Mouse (Mus musculus) stomach, embryonic 14.5 days (tissue): ENCODE data around the gene Nudt13. TPM values are rescaled to one million over a fixed set of nuclear protein-coding genes. Genes with fewer than 3 reads are reported as not detected.

Experiments
- ATAC-seq: fragments of 200-750 bp; cut with Nextera tagmentation; 2 replicates; pipeline ENCODE4 v1.8.0; 2017; ENCODE audit warnings: low read depth, moderate TSS enrichment; ENCODE audit not compliant: insufficient number of reproducible peaks, insufficient read depth, low FRiP score
- H3K27ac ChIP-seq: fragments of 300-500 bp; sonication (generic); 2 replicates; pipeline ENCODE4 v1.5.1; 2014; ENCODE audit warnings: mild to moderate bottlenecking, low read length, moderate library complexity, mixed read lengths
- H3K27me3 ChIP-seq: fragments of 300-500 bp; sonication (generic); 2 replicates; pipeline ENCODE4 v1.6.1; 2014; ENCODE audit warnings: low read length, control low read depth, mixed read lengths; ENCODE audit not compliant: control insufficient read depth, insufficient read depth
- H3K36me3 ChIP-seq: fragments of 300-500 bp; sonication (generic); 2 replicates; pipeline ENCODE4 v1.6.1; 2014; ENCODE audit warnings: mild to moderate bottlenecking, control low read depth, low read length, moderate library complexity, mixed read lengths; ENCODE audit not compliant: control insufficient read depth, insufficient read depth
- H3K4me1 ChIP-seq: fragments of 300-500 bp; sonication (generic); 2 replicates; pipeline ENCODE4 v1.6.1; 2014; ENCODE audit warnings: low read length, control low read depth, mixed read lengths; ENCODE audit not compliant: control insufficient read depth, insufficient read depth
- H3K4me2 ChIP-seq: fragments of 300-500 bp; sonication (generic); replicated peaks from 2 replicates; pipeline ENCODE4 v1.6.1; 2014; ENCODE audit warnings: low read depth, low read length, control low read depth
- H3K4me3 ChIP-seq: fragments of 300-500 bp; sonication (generic); 2 replicates; pipeline ENCODE4 v1.5.1; 2014; ENCODE audit warnings: low read depth, low read length, control low read depth
- H3K9ac ChIP-seq: fragments of 300-500 bp; sonication (generic); replicated peaks from 2 replicates; pipeline ENCODE4 v1.6.1; 2014; ENCODE audit warnings: low read depth, mild to moderate bottlenecking, control low read depth, low read length, moderate library complexity, mixed read lengths
- H3K9me3 ChIP-seq: fragments of 300-500 bp; sonication (generic); 2 replicates; pipeline ENCODE4 v1.6.1; 2016; ENCODE audit warnings: low read depth, low read length, control low read depth; ENCODE audit not compliant: control insufficient read depth
- WGBS: fragments of 180-500 bp; shearing (Covaris S2); extraction: QIAGEN DNeasy Blood & Tissue Kit; methylation state at CpG from one replicate; pipeline ENCODE4 v1.1.7; 2014; 5-methylcytosine and 5-hydroxymethylcytosine counted together
- polyA plus RNA-seq: library from polyadenylated mRNA; unstranded; fragments of >200 nt; fragmentation: Nextera tagmentation; extraction: Ambion mirVana; gene quantifications from 2 replicates; pipeline ENCODE4 v1.2.1, GENCODE M21; 2014

The Nudt13 gene
- polyA plus RNA-seq = 18.7 and 21.1 TPM in 2 replicates

- Histone ChIP-seq H3K27ac (no peak within 1 kb of the TSS), H3K9ac (peak within 1 kb of the TSS; percentile 0; the same call in 1 of the 2 replicates), H3K4me3 (peak within 1 kb of the TSS; percentile 36), H3K4me2 (peak within 1 kb of the TSS; percentile 64), H3K9me3 (no peaks in the 10 kb centered on the region), H3K4me1 (peaks cover 8% of the 10 kb centered on the region; the same call in 1 of the 2 replicates), H3K27me3 (no peaks in the 10 kb centered on the region), H3K36me3 (no peaks in the 10 kb centered on the region)
- 23% methylated on average over 14 of the region's 14 CpGs for WGBS
- ATAC-seq = peak; percentile 94
These were observed at the start of gene Nudt13 for GRCm38 (mm10) chr14:20294117-20294892. TSS of gene Nudt13 (plus strand) at chr14:20294697.

- Histone ChIP-seq H3K4me2 (no peak overlapping the region), H3K4me1 (no peaks in the 10 kb centered on the region), H3K27me3 (no peaks in the 10 kb centered on the region), H3K36me3 (no peaks in the 10 kb centered on the region), H3K4me3 (no peak overlapping the region), H3K9ac (no peak overlapping the region), H3K9me3 (no peaks in the 10 kb centered on the region), H3K27ac (no peak overlapping the region)
- 55% methylated on average over 2 of the region's 2 CpGs for WGBS
- ATAC-seq = no peak
These were observed 49.2 kb upstream of the Nudt13 start for GRCm38 (mm10) chr14:20245318-20245717.

- no peak overlapping the region for H3K27ac ChIP-seq
- no peaks in the 10 kb centered on the region for H3K4me1 ChIP-seq
- H3K27me3 ChIP-seq = no peaks in the 10 kb centered on the region
- no peaks in the 10 kb centered on the region for H3K36me3 ChIP-seq
- no peak overlapping the region for H3K4me3 ChIP-seq
- no peaks in the 10 kb centered on the region for H3K9me3 ChIP-seq
- no peak overlapping the region for H3K9ac ChIP-seq
- 64% methylated on average over 5 of the region's 5 CpGs for WGBS
- ATAC-seq = no peak
- no peak overlapping the region for H3K4me2 ChIP-seq
These were observed 48.6 kb upstream of the Nudt13 start for GRCm38 (mm10) chr14:20245861-20246260.

GRCm38 (mm10) chr14:20246811-20247266 is 47.7 kb upstream of the Nudt13 start:
- 54% methylated on average over 11 of the region's 11 CpGs for WGBS
- ATAC-seq = no peak
- Histone ChIP-seq H3K27ac (no peak overlapping the region), H3K4me3 (no peak overlapping the region), H3K9me3 (no peaks in the 10 kb centered on the region), H3K27me3 (no peaks in the 10 kb centered on the region), H3K4me2 (no peak overlapping the region), H3K9ac (no peak overlapping the region), H3K4me1 (no peaks in the 10 kb centered on the region), H3K36me3 (no peaks in the 10 kb centered on the region)

- Histone ChIP-seq H3K4me3 (no peak overlapping the region), H3K9ac (no peak overlapping the region), H3K36me3 (no peaks in the 10 kb centered on the region), H3K9me3 (no peaks in the 10 kb centered on the region), H3K4me2 (no peak overlapping the region), H3K27me3 (no peaks in the 10 kb centered on the region), H3K4me1 (no peaks in the 10 kb centered on the region), H3K27ac (no peak overlapping the region)
- 89% methylated on average over 3 of the region's 3 CpGs for WGBS
- ATAC-seq = no peak
These were observed 46.5 kb upstream of the Nudt13 start for GRCm38 (mm10) chr14:20248001-20248400.

GRCm38 (mm10) chr14:20250237-20251171 is 44.0 kb upstream of the Nudt13 start:
- no peak overlapping the region for H3K4me2 ChIP-seq
- H3K9ac ChIP-seq = no peak overlapping the region
- H3K27ac ChIP-seq = no peak overlapping the region
- WGBS = 78% methylated on average over 14 of the region's 14 CpGs
- H3K36me3 ChIP-seq = no peaks in the 10 kb centered on the region
- no peaks in the 10 kb centered on the region for H3K9me3 ChIP-seq
- H3K4me3 ChIP-seq = no peak overlapping the region
- no peaks in the 10 kb centered on the region for H3K4me1 ChIP-seq
- no peak for ATAC-seq
- no peaks in the 10 kb centered on the region for H3K27me3 ChIP-seq

GRCm38 (mm10) chr14:20258185-20259113 is 36.0 kb upstream of the Nudt13 start:
- Histone ChIP-seq H3K4me1 (no peaks in the 10 kb centered on the region), H3K36me3 (no peaks in the 10 kb centered on the region), H3K9me3 (no peaks in the 10 kb centered on the region), H3K4me2 (no peak overlapping the region), H3K27ac (no peak overlapping the region), H3K9ac (no peak overlapping the region), H3K4me3 (no peak overlapping the region), H3K27me3 (no peaks in the 10 kb centered on the region)
- ATAC-seq = no peak
- WGBS = 49% methylated on average over 8 of the region's 8 CpGs

GRCm38 (mm10) chr14:20262346-20262745 is 32.2 kb upstream of the Nudt13 start:
- no peak overlapping the region for H3K4me3 ChIP-seq
- 80% methylated on average over 3 of the region's 4 CpGs for WGBS
- no peak for ATAC-seq
- no peak overlapping the region for H3K27ac ChIP-seq
- H3K36me3 ChIP-seq = no peaks in the 10 kb centered on the region
- H3K4me2 ChIP-seq = no peak overlapping the region
- no peaks in the 10 kb centered on the region for H3K27me3 ChIP-seq
- no peaks in the 10 kb centered on the region for H3K4me1 ChIP-seq
- H3K9me3 ChIP-seq = no peaks in the 10 kb centered on the region
- H3K9ac ChIP-seq = no peak overlapping the region
